Mouse (Mus musculus) myocyte (in vitro differentiated cells): ENCODE measurements at regions not wholly inside any gene's neighbourhood (a gene's known extent, or its start where the extent isn't known, plus 50 kb on each side); places are given as distances from the start of the nearest gene placed in this dataset.

Experiments used
- CEBPB ChIP-seq: IDR thresholded peaks from 2 replicates; pipeline ENCODE4 v1.6.1; 2011; ENCODE audit warnings: mild to moderate bottlenecking, moderate library complexity; ENCODE audit not compliant: poor library complexity, insufficient read depth, severe bottlenecking
- MAX ChIP-seq: IDR thresholded peaks from one replicate; pipeline ENCODE4 v1.6.1; 2011; ENCODE audit warnings: low read depth, mild to moderate bottlenecking, control low read depth
- MYOD1 ChIP-seq, 3 experiments: IDR thresholded peaks; one replicate each; pipeline ENCODE4 v1.6.1; 2011; ENCODE audit warnings: control low read depth in 2 of 3, low read depth in 2 of 3, mild to moderate bottlenecking in 2 of 3, moderate library complexity in 1 of 3; ENCODE audit not compliant: insufficient read length in 2 of 3, control insufficient read depth in 1 of 3
- MYOG ChIP-seq, 3 experiments: IDR thresholded peaks; one replicate each; pipeline ENCODE4 v1.6.1; 2011; ENCODE audit warnings: control low read depth in 2 of 3, low read depth in 2 of 3, mild to moderate bottlenecking in 2 of 3; ENCODE audit not compliant: insufficient read length in 2 of 3, control insufficient read depth in 1 of 3, insufficient read depth in 1 of 3
- POLR2A ChIP-seq: IDR thresholded peaks from one replicate; pipeline ENCODE4 v1.6.1; 2011; ENCODE audit warnings: low read depth, mild to moderate bottlenecking, control low read depth, moderate library complexity; ENCODE audit not compliant: insufficient read length
- POLR2AphosphoS2 ChIP-seq: IDR thresholded peaks from one replicate; pipeline ENCODE4 v1.6.1; 2011; ENCODE audit warnings: low read depth, control low read depth; ENCODE audit not compliant: insufficient read length
- SRF ChIP-seq: IDR thresholded peaks from one replicate; pipeline ENCODE4 v1.6.1; 2011; ENCODE audit warnings: low read depth; ENCODE audit not compliant: control insufficient read depth, insufficient read length
- TCF12 ChIP-seq: IDR thresholded peaks from one replicate; pipeline ENCODE4 v1.6.1; 2011; ENCODE audit warnings: mild to moderate bottlenecking, control low read depth; ENCODE audit not compliant: poor library complexity, insufficient read depth, severe bottlenecking
- TCF3 ChIP-seq: IDR thresholded peaks from one replicate; pipeline ENCODE4 v1.6.1; 2011; ENCODE audit warnings: low read depth, control low read depth; ENCODE audit not compliant: insufficient read length
- USF1 ChIP-seq: IDR thresholded peaks from one replicate; pipeline ENCODE4 v1.6.1; 2011; ENCODE audit warnings: low read depth, mild to moderate bottlenecking, control low read depth, moderate library complexity

DNA sequence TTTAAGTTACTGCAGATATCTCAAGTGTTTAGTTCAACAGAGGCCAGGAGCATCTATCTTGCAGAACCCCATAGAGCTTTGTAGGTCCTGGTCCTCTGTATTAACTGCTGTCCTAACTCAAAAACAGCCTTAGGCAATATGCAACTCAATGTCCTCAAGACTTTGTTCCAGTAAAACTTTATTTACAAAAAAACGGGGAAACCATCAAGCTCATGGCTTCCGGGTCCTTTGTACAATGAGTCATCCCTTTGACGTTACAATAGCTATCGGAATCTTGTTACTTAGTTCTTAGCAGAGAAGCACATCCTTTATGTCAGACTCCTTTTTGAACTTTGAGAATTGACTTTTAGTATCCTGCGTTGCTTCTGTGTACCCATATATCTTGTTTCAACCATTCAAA, 216.2 kb upstream of the Zmiz1 start:
- no peak for TF ChIP-seq POLR2AphosphoS2
- TF ChIP-seq TCF3 = no peak
- TF ChIP-seq SRF = no peak
- TF ChIP-seq POLR2A = no peak
- TF ChIP-seq MAX = no peak
- no peak for TF ChIP-seq MYOG (IDR thresholded peaks at IDR 0.05; ENCODE audit: control insufficient read depth in 1 of 3, insufficient read depth in 1 of 3, insufficient read length in 2 of 3, low read depth in 2 of 3)
- no peak for TF ChIP-seq USF1
- TF ChIP-seq CEBPB = no peak
- TF ChIP-seq MYOD1 (IDR thresholded peaks at IDR 0.05; ENCODE audit: control insufficient read depth in 1 of 3, insufficient read length in 2 of 3, low read depth in 2 of 3) = no peak
- TF ChIP-seq TCF12 = no peak
